Mouse (Mus musculus) embryonic facial prominence, embryonic 11.5 days (tissue): Measurements from ENCODE around the gene Zbtb8a. TPM values are rescaled to one million over a fixed set of nuclear protein-coding genes. Genes with fewer than 3 reads are reported as not detected.

Experiments
- ATAC-seq: fragments of 200-750 bp; cut with Nextera tagmentation; replicated peaks from 2 replicates; pipeline ENCODE4 v1.8.0; 2017; ENCODE audit warnings: low read depth; ENCODE audit not compliant: insufficient number of reproducible peaks, low FRiP score, low TSS enrichment
- DNase-seq: peaks from one replicate; pipeline ENCODE4 v3.0.0-alpha.2; 2015; ENCODE audit warnings: low spot score
- H3K27ac ChIP-seq: fragments of 300-500 bp; sonication (generic); replicated peaks from 2 replicates; pipeline ENCODE4 v1.5.1; 2014; ENCODE audit warnings: mild to moderate bottlenecking, low read depth, low read length, control low read depth
- H3K27me3 ChIP-seq: fragments of 300-500 bp; sonication (generic); 2 replicates; pipeline ENCODE4 v1.6.1; 2014; ENCODE audit warnings: mild to moderate bottlenecking, low read length, moderate library complexity, mixed read lengths; ENCODE audit not compliant: control insufficient read depth, insufficient read depth
- H3K36me3 ChIP-seq: fragments of 300-500 bp; sonication (generic); replicated peaks from 2 replicates; pipeline ENCODE4 v1.6.1; 2014; ENCODE audit warnings: low read depth, mild to moderate bottlenecking, low read length, moderate library complexity, mixed read lengths; ENCODE audit not compliant: control insufficient read depth, insufficient read depth
- H3K4me1 ChIP-seq: fragments of 300-500 bp; sonication (generic); 2 replicates; pipeline ENCODE4 v1.6.1; 2014; ENCODE audit warnings: low read length, mixed read lengths; ENCODE audit not compliant: control insufficient read depth, insufficient read depth
- H3K4me2 ChIP-seq: fragments of 300-500 bp; sonication (generic); 2 replicates; pipeline ENCODE4 v1.6.1; 2014; ENCODE audit warnings: low read depth, mild to moderate bottlenecking, control low read depth, low read length, moderate library complexity
- H3K4me3 ChIP-seq: fragments of 300-500 bp; sonication (generic); 2 replicates; pipeline ENCODE4 v1.5.1; 2014; ENCODE audit warnings: low read depth, low read length, control low read depth
- H3K9ac ChIP-seq: fragments of 300-500 bp; sonication (generic); replicated peaks from 2 replicates; pipeline ENCODE4 v1.6.1; 2014; ENCODE audit warnings: mild to moderate bottlenecking, control low read depth, low read length
- H3K9me3 ChIP-seq: fragments of 300-500 bp; sonication (generic); replicated peaks from 2 replicates; pipeline ENCODE4 v1.6.1; 2016; ENCODE audit warnings: mild to moderate bottlenecking, low read length, inconsistent platforms, mixed read lengths; ENCODE audit not compliant: control insufficient read depth
- WGBS: fragments of 180-500 bp; shearing (Covaris S2); extraction: QIAGEN DNeasy Blood & Tissue Kit; methylation state at CpG from one replicate; pipeline ENCODE4 v1.1.7; 2014; 5-methylcytosine and 5-hydroxymethylcytosine counted together
- polyA plus RNA-seq: library from polyadenylated mRNA; unstranded; fragments of >200 nt; fragmentation: Nextera tagmentation; extraction: Ambion mirVana; gene quantifications from 2 replicates; pipeline ENCODE4 v1.2.1, GENCODE M21; 2014

The Zbtb8a gene
- polyA plus RNA-seq, 1 experiment from 2014 or later: 6.5 TPM

- no peak overlapping the region for H3K4me3 ChIP-seq
- H3K27ac ChIP-seq: no peak overlapping the region
- H3K9ac ChIP-seq: no peak overlapping the region
- H3K36me3 ChIP-seq: peaks cover 15% of the 10 kb centered on the region
- H3K27me3 ChIP-seq: no peaks in the 10 kb centered on the region
- 97% methylated on average over 1 of the region's 1 CpGs for WGBS
- ATAC-seq (no peak), DNase-seq (no peak)
- no peaks in the 10 kb centered on the region for H3K4me1 ChIP-seq
- no peaks in the 10 kb centered on the region for H3K9me3 ChIP-seq
- H3K4me2 ChIP-seq: no peak overlapping the region
Observed at GRCm38 (mm10) chr4:129323491-129323890, 54.4 kb downstream of the Zbtb8a start.

- no peak for DNase-seq
- H3K4me3 ChIP-seq: no peak overlapping the region
- no peaks in the 10 kb centered on the region for H3K27me3 ChIP-seq
- H3K4me2 ChIP-seq: no peak overlapping the region
- no peaks in the 10 kb centered on the region for H3K4me1 ChIP-seq
- no peak overlapping the region for H3K27ac ChIP-seq
- peaks cover 14% of the 10 kb centered on the region for H3K36me3 ChIP-seq
- no peak overlapping the region for H3K9ac ChIP-seq
- WGBS: 95% methylated on average over 5 of the region's 5 CpGs
- H3K9me3 ChIP-seq: no peaks in the 10 kb centered on the region
- ATAC-seq: no peak
Observed at GRCm38 (mm10) chr4:129322042-129322441, 55.9 kb downstream of the Zbtb8a start.

DNA sequence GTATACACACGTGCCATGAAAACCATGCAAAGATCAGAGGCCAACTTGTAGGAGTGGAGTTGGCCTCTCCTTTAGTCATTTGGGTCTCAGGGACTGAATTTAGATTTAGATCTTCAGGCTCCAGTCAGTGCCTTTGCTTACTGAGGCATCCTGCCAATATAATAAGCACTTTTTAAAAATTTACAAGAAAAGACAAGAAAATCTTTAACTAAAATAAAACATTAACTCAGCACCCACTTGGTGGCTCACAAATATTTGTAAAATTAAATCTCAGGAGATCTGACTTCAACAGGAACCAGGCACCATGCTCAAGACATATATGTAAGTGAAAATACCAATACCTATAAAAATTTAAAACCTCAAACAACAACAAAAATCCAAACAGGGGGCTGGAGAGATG lies 57.0 kb downstream of the Zbtb8a start:
- H3K9me3 ChIP-seq: no peaks in the 10 kb centered on the region
- no peaks in the 10 kb centered on the region for H3K4me1 ChIP-seq
- H3K36me3 ChIP-seq: peaks cover 14% of the 10 kb centered on the region
- DNase-seq: no peak
- no peak overlapping the region for H3K4me2 ChIP-seq
- no peak overlapping the region for H3K27ac ChIP-seq
- H3K27me3 ChIP-seq: no peaks in the 10 kb centered on the region
- ATAC-seq: no peak
- H3K4me3 ChIP-seq: no peak overlapping the region
- 98% methylated on average over 1 of the region's 1 CpGs for WGBS
- H3K9ac ChIP-seq: no peak overlapping the region

DNA sequence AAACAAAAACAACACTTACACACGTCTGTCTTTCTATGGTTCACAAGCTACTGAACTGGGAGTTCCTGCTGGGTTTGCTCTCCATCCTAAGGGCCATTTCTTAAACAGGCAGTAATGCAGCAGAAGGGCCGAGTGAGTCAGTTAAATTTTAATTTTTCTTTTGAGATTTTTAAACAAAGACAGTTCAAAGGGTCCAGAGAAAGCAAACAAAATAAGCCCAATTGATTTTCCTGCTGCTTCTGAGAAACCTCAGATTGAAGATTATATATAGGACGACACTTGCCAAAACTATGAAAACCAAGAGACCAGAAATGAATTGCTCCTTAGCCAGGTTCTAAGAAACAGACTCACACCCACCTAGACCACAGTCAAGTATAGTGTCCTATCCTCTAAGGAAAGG lies 64.0 kb downstream of the Zbtb8a start:
- Histone ChIP-seq H3K36me3 (peaks cover 26% of the 10 kb centered on the region), H3K9me3 (no peaks in the 10 kb centered on the region), H3K9ac (no peak overlapping the region), H3K4me1 (no peaks in the 10 kb centered on the region), H3K27me3 (no peaks in the 10 kb centered on the region), H3K27ac (no peak overlapping the region), H3K4me3 (no peak overlapping the region), H3K4me2 (no peak overlapping the region)
- WGBS: 92% methylated on average over 3 of the region's 3 CpGs
- ATAC-seq (no peak), DNase-seq (no peak)

- Histone ChIP-seq H3K4me1 (no peaks in the 10 kb centered on the region), H3K27me3 (no peaks in the 10 kb centered on the region), H3K9ac (no peak overlapping the region), H3K4me2 (no peak overlapping the region), H3K27ac (no peak overlapping the region), H3K4me3 (no peak overlapping the region), H3K9me3 (no peaks in the 10 kb centered on the region), H3K36me3 (peaks cover 6% of the 10 kb centered on the region)
- DNase-seq (no peak), ATAC-seq (no peak)
- 85% methylated on average over 1 of the region's 1 CpGs for WGBS
Observed at GRCm38 (mm10) chr4:129307936-129308335, 70.0 kb downstream of the Zbtb8a start.

DNA sequence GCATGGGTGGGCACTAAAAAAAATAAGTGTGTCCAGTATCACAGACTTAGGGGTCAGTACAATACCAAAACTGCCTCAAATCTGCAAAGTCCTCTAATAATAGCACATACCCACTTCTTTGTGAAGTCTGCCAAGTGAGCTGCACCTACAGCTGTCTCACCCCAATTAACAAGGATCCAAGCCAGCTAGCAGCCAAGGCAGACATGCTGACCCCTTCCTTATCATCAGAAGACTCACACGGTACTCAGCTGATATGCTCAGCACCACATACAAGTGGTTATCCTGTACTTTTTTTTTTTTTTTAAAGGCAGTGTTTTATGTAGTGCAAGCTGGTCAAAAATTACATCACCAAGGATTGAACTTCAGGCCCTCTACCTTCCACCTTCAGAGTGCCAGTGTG lies 73.6 kb downstream of the Zbtb8a start:
- Histone ChIP-seq H3K9ac (no peak overlapping the region), H3K27me3 (no peaks in the 10 kb centered on the region), H3K36me3 (peaks cover 4% of the 10 kb centered on the region), H3K4me2 (no peak overlapping the region), H3K4me3 (no peak overlapping the region), H3K27ac (no peak overlapping the region), H3K4me1 (no peaks in the 10 kb centered on the region), H3K9me3 (no peaks in the 10 kb centered on the region)
- ATAC-seq (no peak; the same call in 1 of the 2 replicates), DNase-seq (no peak)
- WGBS: 76% methylated on average over 1 of the region's 1 CpGs

DNA sequence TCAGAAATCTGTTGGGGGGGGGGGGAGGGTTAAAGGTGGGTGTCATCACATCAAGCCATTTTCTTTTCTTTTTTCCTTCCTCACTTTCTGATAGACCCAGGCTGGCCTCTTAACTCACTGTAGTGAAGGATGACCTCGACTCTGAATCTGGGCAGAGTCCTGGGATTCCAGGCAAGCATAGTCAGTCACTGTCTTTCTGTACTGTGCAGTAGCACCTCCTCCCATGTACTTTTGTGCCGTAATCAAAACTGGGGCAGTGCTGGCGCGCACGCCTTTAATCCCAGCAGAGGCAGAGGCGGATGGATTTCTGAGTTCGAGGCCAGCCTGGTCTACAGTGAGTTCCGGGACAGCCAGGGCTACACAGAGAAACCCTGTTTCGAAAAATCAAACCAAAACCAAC lies 74.1 kb downstream of the Zbtb8a start:
- 85% methylated on average over 9 of the region's 9 CpGs for whole genome bisulfite sequencing
- Histone ChIP-seq H3K9me3 (no peaks in the 10 kb centered on the region), H3K4me1 (no peaks in the 10 kb centered on the region), H3K4me3 (no peak overlapping the region), H3K27me3 (no peaks in the 10 kb centered on the region), H3K27ac (no peak overlapping the region), H3K36me3 (peaks cover 4% of the 10 kb centered on the region), H3K4me2 (no peak overlapping the region), H3K9ac (no peak overlapping the region)
- DNase-seq (no peak), ATAC-seq (no peak)
